Mouse (Mus musculus) T-cell, adult 2 months (primary cell): ENCODE results near the gene BB287469.
"Not testable (repeated sequence)": the region's sequence is repeated elsewhere in the genome, so short reads cannot be mapped to it uniquely, and the experiment has no call there.

Source experiments
- DNase-seq: peaks from one replicate; pipeline ENCODE4 v3.0.0; 2022; ENCODE audit warnings: low spot score

Gene BB287469

DNA sequence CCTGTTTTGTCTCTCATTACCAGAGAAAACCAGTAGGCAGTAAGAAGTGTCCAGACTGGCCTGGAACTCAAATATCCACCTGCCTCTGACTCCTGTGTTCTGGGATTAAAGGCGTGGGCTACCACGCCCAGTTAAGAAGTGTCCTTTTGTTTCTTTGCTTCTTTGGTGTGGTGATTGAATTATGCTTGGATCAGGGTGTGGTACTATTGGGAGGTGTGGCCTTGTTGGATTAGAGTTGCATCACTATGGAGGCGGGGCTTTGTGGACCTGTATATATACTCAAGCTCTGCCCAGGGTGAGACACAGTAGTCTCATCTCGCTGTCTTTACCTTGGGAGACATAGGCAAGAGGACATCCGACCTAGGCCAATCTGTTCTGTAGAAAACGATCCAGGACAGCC is at the start of gene BB287469:
BB287469 (plus strand) TSS at position 301 of the 400 bp plus-strand sequence.
- not testable (repeated sequence) for DNase-seq

DNA sequence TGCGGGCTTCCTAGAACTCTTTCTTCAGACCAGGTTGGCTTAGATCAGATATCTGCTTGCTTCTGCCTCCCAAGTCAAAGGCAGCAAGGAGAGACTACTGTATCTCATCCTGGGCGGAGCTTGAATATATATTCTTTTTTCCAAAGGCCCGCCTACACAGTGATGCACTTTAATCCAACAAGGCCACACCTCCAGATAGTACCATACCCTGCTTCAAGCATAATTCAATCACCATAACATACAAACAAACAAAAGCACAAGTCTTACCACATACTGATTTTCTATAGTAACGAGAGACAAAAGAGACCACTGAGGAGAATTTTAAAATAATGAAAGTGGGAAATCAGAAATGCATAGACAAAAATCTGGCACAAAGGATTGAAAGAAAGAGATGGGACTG is 40.7 kb upstream of the BB287469 start, which contains the start of gene Gm21319:
Gm21319 (minus strand) TSS at position 101 of the 400 bp plus-strand sequence.
- DNase-seq, result not testable (repeated sequence)

- not testable (repeated sequence) for DNase-seq
These were observed 21.2 kb upstream of the BB287469 start, which contains the start of gene Gm21936 for GRCm38 (mm10) chr12:87795212-87795611. Gene Gm21936 (plus strand): TSS chr12:87795512.

- not testable (repeated sequence) for DNase-seq
These were observed 18.4 kb upstream of the BB287469 start for GRCm38 (mm10) chr12:87797971-87798370.

- DNase-seq, result not testable (repeated sequence)
These were observed 25.9 kb downstream of the BB287469 start, which contains the start of gene Gm2001 for GRCm38 (mm10) chr12:87842239-87842638. Gene Gm2001 (minus strand): TSS chr12:87842339.

DNA sequence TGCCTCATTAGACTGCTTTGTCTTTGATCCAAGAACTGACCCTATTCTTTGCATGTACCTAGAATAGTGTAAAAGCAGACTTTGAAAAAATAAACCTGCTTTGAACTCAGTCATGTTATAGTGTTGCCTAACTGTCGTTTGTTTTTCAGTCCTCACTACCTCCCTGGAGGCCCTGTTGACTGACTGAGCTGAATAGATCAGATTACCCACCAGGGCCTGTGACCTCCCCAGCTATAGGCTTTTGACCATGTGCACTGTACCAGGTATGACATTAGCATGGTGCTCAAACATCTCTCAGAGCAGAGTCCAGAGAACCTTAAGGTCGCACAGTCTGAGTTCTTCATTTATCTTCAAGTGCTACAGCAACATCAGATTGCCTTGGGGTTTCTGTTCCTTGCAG is 34.3 kb downstream of the BB287469 start:
- not testable (repeated sequence) for DNase-seq

DNA sequence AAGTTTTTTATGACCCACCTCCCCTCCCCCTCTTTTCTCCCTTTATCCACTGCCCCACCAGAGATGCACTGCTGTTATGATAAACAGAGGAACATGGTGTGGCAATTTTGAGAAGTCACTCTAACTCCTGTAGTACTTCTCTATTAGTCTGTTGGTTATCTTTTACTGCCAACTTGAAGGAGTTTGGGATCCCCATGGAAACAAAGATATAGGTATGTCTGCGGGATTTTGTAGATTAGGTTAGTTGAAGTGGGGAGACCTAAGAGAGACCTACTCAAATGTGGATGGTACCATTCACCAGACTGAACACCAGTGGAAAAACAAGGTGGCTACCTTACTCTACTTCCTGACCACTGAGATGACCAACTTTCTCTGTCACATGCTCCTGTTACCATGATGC is 39.7 kb downstream of the BB287469 start:
- DNase-seq, result not testable (repeated sequence)

GRCm38 (mm10) chr12:87861740-87862692 is 45.6 kb downstream of the BB287469 start:
- not testable (repeated sequence) for DNase-seq

GRCm38 (mm10) chr12:87863638-87864037 is 47.3 kb downstream of the BB287469 start:
- not testable (repeated sequence) for DNase-seq

GRCm38 (mm10) chr12:87864048-87864447 is 47.7 kb downstream of the BB287469 start:
- not testable (repeated sequence) for DNase-seq
